Mouse (Mus musculus) erythroid progenitor cell, adult 5-6 weeks (primary cell): Measurements from ENCODE around the gene Best1. TPM values are rescaled to one million over a fixed set of nuclear protein-coding genes. Genes with fewer than 3 reads are reported as not detected.

Source experiments
- ATAC-seq: replicated peaks from 2 replicates; pipeline ENCODE4 v1.8.0; 2016; ENCODE audit warnings: moderate number of reproducible peaks, mild to moderate bottlenecking, moderate TSS enrichment, inconsistent platforms; ENCODE audit not compliant: poor library complexity, low FRiP score, severe bottlenecking
- total RNA-seq, 2 experiments: library from RNA; stranded (forward) in 1 of 2; stranded (reverse) in 1 of 2; fragments of 150-400 nt in 1 of 2; fragments of 186-747, 209-891 nt in 1 of 2; gene quantifications; 2 replicates each; pipeline versions ENCODE4 v1.2.3 to v1.2.4; 2015 to 2017; ENCODE audit warnings: low replicate concordance in 2 of 2

Gene Best1
- total RNA-seq, 2 experiments from 2014 or later = not detected

DNA sequence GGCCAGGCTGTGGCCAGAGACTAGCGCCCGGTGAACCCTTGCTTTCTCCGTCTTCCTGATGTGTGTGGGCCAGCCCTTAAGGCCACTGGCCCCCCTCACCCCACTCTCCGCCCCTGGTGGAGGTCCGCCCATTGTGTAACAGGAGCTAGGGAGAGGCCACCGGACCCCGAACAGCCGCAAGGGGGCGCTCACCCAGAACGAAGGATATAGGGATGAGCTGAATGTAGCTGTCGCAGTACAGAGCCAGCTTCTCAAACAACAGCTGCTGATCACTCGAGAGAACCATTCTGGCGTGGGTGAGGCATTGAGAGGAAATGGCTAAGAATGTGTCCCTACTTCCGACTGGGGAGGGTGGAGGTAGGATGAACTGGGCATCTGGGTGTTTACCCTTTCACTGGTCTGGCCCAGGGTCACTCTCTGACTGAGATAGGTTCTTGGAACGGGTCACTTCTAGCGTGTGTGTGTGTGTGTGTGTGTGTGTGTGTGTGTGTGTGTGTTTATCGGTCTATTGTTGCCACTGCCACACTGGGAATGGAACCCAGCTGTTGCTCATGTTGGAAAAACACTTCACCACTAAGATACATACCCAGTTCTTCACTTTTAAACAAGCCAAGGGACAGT is 8.3 kb downstream of the Best1 start:
- ATAC-seq = peak; percentile 59

- ATAC-seq = no peak
Observed at GRCm38 (mm10) chr19:9992011-9992958, 9.1 kb downstream of the Best1 start.

DNA sequence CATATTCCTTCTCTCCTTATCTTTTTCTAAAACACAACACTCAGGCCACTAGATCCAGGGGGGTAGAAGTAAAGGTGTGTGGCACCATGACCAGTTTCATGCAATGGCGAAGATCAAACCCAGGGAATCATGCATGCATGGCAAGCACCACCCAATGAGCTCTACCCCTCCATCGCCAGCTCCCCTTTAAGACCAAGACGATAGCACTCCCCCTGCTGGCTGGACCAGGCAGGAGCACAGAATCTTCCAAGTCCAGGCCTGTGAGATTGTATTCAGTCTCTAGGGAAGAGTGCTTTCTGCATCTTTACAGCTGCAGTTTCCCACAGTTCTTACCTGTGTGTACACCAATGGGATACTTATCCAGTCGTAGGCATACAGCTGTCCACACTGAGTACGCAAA is 10.1 kb downstream of the Best1 start:
- ATAC-seq = peak; percentile 83

DNA sequence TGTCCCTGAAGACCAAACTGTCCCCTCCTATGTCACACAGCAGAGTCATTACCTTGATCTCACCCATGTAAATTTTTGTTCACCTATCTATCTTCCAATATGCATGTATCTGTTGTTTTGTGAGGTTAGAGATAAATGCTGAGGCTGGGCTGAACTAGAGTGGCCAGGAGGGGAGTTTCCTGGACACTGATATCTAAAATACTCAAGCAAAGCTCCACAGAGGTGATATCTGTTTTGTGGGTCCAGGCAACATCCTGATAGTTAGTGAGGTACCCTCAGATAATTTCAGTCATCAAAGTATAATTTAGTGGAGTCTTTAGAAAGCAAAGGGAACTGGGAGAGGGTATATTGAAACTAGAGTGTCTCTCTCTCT is 11.6 kb downstream of the Best1 start:
- ATAC-seq = no peak

- peak; percentile 69; the same call in 1 of the 2 replicates for ATAC-seq
Observed at GRCm38 (mm10) chr19:9989171-9989883, 12.1 kb downstream of the Best1 start.

DNA sequence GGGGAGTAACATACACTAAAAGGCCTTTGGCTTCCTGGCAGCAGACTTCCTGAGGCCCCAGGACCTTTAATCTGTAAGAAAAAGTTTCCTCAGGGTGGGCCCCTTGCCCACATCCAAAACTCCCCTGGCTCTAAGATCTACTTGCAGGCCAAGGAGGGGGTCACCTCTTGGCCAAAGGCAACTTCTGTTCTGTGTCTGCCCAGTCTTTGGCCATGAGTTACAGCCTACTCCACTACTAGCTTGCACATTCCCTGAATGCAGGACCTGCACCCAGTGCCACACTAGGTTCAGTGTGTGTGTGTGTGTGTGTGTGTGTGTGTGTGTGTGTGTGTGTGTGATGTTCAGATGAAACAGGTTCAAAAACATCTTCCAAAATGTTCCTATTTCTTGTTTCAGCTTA is 13.8 kb downstream of the Best1 start:
- ATAC-seq = no peak

DNA sequence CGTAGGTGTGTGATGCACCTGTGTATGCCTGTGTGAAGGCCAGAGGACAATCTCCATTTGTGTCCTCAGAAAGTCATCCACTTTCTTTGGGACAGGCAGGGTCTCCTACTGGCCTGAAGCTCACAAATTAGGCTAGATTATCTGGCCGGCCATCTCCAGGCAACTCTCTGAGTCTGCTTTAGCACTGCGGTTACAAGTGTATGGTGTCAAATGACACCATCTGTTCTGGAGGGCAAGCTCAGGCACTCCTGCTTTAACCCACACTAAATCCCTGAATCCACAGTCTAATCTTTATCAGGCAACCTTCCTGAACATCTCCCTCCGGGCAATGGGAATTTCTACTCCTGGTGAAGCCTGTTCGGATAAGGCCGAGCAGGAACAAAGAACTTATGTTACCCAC is 14.2 kb downstream of the Best1 start:
- no peak for ATAC-seq

DNA sequence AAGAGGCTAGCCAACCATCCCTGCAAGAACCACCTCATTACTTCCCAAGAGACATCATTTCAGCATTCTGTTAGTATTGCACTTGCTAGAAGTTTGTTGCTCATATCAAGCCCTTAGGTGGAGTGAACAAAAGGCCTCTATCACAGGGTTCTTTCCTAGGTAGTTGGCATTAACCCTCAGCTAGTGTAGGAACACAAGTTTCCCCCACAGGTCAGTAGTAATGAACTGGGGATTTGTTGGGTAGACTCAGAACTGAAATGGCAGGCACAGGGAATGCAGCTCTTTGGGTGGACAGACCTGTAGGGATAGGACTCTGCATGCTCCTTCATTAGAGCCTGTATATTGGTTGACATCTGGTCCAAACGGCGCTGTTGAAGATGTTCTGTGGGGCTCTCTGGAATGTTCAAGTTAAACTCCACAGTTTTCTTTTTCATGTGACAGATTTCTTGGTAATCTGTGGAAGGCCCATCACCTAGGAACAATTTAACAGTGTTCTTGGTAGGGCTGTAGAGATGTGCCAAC is 15.5 kb downstream of the Best1 start:
- ATAC-seq = no peak

GRCm38 (mm10) chr19:9985190-9985899 is 16.1 kb downstream of the Best1 start:
- no peak for ATAC-seq

DNA sequence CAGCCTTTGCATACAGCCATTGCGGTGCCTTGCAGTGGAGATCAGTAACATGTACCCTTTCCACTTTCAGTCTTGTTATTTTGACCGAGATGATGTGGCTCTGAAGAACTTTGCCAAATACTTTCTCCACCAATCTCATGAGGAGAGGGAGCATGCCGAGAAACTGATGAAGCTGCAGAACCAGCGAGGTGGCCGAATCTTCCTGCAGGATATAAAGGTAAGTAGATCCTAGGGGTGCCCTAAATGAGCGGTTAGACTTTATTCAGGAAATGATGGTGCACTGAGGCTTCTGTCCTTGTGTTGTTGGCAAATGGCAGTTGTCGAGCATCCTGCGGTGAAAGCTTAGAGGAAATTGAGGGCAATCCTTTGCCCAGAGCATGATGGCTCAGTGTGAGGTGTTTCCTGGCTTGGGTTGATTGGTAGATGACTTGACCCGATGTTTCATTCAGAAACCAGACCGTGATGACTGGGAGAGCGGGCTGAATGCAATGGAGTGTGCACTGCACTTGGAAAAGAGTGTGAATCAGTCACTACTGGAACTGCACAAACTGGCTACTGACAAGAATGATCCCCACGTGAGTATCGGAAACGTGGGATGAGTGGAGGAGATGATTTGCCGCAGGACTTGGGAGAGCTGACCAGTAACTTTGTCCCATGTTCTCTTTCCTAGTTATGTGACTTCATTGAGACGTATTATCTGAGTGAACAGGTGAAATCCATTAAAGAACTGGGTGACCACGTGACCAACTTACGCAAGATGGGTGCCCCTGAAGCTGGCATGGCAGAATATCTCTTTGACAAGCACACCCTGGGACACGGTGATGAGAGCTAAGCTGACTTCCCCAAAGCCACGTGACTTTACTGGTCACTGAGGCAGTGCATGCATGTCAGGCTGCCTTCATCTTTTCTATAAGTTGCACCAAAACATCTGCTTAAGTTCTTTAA is 17.1 kb downstream of the Best1 start:
- ATAC-seq = no peak

- ATAC-seq = peak; percentile 70
Observed at GRCm38 (mm10) chr19:9982852-9983542, 18.4 kb downstream of the Best1 start.

- ATAC-seq = peak; percentile 81
Observed at GRCm38 (mm10) chr19:9982151-9982851, 19.1 kb downstream of the Best1 start.

DNA sequence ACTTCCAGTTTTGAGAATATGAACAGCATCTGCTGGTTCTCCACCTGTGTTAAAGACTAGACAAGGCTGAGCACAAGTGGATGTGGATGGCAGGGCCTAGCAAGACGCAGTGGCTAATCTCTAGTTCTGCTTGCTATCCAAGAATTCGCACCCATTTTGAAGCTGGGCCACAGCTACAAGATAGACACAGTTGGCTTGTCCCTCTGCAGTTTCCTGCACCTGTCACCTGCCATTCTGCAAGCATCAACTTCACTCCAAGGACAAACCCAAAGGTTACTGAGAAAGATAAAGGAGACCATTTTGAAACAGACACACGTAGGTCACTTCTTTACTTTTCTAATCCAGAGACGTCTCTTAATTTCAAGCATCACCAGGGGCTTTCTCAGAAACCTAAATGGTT is 19.8 kb downstream of the Best1 start:
- no peak for ATAC-seq

GRCm38 (mm10) chr19:9980258-9980657 is 21.2 kb downstream of the Best1 start, which contains the start of gene Fth1:
TSS of gene Fth1 (plus strand) at chr19:9980598.
- no peak for ATAC-seq

- ATAC-seq = no peak
Observed at GRCm38 (mm10) chr19:9979156-9979555, 22.3 kb downstream of the Best1 start.

DNA sequence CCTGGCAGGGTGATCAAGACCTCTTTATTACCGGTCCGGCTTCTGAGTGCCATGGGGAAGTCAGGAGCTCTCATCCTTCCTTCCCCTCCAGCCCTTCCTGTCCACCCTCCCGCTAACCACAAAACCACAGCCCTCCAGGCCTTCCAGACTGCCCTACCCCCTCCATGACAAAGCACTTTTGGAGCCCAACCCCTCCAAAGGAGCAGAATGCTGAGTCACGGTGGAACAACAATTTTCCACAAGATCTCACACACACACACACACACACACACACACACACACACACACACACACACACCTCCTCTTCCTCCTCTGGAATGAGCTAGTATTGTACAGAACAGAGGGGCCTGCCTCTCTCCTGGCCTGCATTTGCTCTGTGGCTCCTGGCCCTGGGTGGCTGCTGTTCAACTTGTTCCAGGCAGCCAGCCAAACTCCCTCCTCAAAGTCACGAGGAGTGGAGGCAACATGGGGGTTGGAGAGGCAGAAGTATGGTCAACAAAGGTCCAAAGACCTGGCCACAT is 22.9 kb downstream of the Best1 start:
- ATAC-seq = peak; percentile 69

- ATAC-seq = no peak
Observed at GRCm38 (mm10) chr19:9977085-9977484, 24.3 kb downstream of the Best1 start.
